Mouse (Mus musculus): Measurements from ENCODE around the gene Prickle4. TPM values are rescaled to one million over a fixed set of nuclear protein-coding genes. Genes with fewer than 3 reads are reported as not detected.

Prickle4 gene
- not detected in 2 replicates for total RNA-seq (2017)

DNA sequence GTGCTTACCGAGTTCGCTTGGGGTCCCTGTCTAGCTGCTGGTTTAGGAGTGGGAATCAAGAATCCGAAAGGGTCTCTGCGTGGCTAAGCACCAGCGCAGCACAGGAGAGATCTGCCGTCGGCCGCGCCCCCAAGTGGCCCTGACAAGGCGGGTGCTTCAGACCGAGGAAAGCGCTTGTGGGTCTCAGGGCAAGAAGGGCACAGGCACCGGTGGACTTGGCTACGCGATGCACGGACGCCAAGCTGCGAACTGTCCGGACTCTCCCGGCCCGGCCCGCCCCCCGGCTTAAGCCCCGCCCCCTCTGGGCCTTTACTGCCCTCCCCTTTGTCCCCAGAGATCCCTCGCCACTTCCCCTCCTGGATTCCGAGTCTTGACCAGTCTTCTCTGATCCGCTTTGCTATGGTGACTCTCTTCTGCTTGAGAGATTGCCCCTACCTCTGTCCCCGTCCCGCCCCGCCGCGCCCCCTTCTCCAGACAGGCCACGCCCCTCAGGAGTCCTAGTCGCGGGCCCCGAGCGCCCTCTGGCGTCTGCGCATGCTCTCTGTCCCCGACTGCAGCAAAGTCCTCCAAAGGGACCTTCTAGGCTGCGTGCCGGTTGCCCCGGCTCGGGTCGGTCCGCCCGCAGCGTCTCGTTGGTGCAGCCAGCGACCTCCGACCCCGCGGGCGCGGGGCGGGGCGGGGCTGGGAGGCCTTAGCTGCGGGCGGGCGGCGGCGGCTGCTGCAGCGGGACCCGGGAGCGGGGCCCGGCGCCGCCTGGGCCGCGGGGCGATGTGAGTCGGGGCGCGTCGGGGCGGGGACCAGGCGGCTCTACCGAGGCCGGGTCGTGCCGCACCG, at the start of gene Prickle4:
Prickle4 (minus strand) TSS at position 234 of the 834 bp plus-strand sequence.
- ATAC-seq (ENCODE audit: extremely low read depth, insufficient number of reproducible peaks, low FRiP score, poor library complexity, severe bottlenecking), result peak; percentile 87

DNA sequence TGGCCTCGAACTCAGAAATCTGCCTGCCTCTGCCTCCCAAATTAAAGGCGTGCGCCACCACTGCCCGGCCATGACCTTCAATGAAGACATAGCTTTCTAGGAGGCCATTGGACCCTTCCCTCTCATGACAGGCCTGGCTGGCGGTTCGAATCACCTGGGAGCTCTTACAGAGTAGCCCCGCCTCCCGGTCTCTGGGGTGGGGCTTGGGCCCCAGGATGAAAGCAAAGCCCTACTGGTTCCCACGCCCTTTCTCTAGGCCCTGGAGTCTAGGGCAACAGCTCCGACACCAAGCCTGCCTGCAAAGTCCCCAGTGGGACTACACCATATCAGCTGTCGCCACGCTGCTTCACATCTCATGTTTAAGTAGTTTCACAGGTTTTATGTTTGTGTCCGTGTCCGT, 49.5 kb upstream of the Prickle4 start:
- ATAC-seq (ENCODE audit: extremely low read depth, insufficient number of reproducible peaks, low FRiP score, poor library complexity, severe bottlenecking), result no peak

DNA sequence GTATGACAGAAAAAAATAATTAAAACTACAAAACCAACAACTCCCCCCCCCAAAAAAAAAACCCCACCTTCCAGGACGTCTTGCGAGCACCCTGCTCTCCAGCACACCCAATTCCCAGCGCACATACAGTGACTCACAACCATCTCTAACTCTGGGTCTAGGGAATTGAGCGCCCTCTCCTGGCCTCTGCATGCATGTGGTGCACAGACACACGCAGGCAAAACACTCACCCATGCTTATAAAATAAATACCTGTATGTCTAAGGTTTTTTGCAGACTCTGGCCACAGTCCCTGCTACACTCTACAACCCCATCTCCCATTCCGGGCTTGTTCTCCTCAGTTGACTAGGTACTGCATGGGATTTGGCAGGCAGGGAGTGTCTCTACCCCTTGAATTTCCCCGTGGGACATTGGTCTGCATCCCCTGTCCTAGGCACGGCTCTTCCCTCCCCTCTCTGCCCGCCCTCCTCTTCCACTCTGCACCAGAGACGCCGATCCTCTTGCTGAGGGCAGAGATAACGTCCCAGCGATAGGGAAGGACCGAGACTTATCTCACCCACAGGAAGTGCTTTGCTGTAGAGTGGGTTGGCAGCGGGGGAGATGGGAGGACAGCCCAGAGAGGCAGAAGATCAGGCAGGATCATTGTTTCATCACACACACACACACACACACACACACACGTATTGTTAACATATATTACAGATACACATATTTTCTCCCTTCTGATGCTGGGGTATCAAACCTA, 48.6 kb upstream of the Prickle4 start:
- no peak for ATAC-seq (ENCODE audit: extremely low read depth, insufficient number of reproducible peaks, low FRiP score, poor library complexity, severe bottlenecking)

DNA sequence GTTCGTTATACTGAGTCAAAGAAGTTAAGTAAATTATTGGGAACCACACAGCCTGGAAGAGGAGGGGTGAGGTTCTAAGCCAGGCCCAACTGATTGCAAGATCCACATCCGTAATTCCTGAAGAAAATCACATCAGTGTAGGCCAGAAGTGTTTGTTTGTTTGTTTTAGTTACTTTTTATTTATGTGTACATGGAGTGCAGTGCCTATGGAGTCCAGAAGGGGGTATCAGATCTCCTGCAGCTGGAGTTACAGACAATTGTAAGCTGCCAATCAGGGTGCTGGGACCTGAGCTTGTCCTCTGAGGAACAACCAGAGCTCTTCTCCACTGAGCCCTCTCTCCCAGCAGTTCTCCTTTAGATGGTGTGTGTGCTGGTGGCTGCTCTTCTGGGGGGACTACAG, 45.6 kb upstream of the Prickle4 start:
- ATAC-seq (ENCODE audit: extremely low read depth, insufficient number of reproducible peaks, low FRiP score, poor library complexity, severe bottlenecking), result no peak

DNA sequence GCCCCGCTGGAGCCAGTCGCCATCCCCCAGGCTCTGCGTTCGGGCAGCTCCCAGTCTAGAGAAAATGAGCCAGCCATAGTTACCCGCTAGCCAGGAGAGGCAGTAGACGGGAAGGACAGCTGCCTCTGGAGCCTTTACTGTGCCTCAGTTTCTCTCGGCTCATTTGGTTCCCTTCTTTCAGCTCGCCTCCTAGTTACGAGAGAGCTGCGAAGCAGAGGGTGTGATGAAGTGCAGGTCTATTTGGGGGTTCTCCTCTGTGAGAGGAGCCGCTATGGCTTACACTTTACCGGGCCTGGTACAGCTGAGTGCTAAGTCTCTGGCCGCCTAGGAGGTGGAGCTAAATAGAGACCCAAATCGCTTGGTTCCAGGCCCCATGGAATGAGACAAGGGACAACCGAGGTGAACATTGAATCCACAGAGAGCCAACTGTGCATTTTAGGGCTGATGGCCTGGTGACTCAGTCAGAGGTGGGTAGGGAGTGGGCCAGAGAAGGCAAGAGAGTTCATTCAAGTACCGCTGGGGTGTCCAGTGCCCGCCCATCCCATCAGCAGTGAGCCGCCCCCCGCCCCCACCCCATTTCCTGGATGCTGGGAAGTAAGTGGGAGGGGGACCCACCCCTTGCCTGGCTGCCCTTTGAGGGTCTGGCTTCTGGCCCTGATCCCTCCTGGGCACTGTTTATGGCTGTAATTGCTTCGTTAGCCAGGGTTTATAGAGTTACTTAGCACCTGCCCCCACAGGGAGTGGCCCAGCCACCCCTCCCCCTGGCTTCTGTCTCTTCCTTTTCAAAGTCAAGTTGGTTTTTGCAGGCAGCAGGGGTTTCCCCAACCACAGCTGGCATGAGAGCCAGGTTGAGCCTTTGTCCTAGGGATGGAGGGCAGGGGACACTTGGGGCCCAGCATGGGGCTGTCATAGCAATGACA, 44.6 kb upstream of the Prickle4 start:
- ATAC-seq (ENCODE audit: extremely low read depth, insufficient number of reproducible peaks, low FRiP score, poor library complexity, severe bottlenecking), result peak; percentile 27; the same call in 1 of the 2 replicates

DNA sequence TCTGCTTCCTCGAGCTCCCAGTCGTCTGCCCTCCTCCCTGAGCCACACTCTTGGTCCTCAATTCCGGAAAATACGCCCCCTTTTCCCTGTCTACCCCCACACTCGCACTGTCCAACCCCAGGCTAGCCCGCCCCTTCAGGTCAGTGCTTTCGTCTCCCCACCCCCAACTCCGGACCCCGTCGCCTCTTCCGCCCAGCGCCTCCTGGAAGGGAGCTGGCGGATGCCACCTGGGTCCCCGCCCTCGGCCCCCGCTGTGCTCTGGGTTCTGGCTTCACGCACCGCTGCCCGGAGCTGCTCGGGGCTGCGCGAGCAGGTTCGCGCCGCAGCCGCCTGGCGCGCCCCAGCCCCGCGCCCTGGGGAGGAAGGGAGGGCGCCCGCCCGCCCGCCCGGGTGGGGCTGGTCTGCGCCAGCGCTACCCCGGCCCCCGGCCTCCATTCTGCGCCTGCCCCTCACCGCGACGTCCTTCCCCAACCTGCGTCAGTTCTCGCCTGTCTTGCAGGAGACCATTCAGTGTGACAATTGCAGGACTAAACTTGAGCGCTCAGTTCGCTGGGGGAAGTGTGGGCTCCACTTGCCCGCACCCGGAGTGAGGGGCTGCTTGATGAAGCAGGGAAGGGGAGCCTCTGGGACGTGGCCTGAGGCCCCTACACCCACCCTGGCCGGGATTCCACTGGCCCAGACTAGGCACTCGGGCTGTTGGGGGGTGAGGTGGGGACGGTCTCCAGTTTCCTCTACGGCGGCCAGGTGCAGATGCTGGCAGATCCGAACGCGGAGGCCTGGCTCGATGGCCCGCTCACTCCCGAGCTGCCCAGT, 43.7 kb upstream of the Prickle4 start:
- peak; percentile 34 for ATAC-seq (ENCODE audit: extremely low read depth, insufficient number of reproducible peaks, low FRiP score, poor library complexity, severe bottlenecking)

DNA sequence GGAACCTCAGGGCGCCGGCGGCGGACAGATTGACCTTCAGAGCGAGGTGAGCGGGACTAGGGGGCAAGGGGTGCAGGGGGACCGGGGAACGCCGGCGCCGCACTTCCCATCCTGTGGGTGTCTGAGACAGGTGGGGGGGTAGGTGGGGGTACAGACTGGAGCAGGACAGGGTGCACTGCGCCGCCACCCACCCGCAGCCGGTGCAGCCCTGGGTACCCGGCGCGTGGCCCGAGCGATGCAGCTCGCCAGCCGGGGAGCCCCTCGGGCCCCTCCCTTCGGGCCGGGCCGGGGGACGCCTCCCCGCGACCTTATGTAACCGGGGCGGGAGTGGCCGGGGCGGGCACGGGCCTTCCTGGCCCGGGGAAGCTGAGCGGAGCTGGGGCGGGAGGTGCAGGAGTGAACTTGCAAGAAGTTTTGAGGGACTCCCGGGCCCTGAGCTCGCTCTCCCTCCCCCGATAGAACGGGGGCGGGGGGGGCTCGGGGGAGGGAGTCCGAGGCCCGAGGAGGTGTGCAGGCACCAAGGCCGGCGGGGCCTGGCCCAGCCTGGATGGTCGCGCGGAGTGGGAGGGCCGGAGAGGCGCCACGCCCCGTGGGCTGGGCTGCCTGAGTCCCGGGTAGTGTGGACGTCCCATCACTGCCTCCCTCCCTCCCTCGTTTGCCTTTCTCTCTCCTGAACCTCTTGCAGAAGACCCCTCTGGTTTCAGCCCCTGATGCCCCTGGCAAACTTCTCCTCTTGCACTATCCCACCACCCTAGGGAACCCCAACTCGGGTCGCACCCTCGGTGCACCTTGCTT, 42.9 kb upstream of the Prickle4 start:
- ATAC-seq (ENCODE audit: extremely low read depth, insufficient number of reproducible peaks, low FRiP score, poor library complexity, severe bottlenecking), result peak; percentile 53

DNA sequence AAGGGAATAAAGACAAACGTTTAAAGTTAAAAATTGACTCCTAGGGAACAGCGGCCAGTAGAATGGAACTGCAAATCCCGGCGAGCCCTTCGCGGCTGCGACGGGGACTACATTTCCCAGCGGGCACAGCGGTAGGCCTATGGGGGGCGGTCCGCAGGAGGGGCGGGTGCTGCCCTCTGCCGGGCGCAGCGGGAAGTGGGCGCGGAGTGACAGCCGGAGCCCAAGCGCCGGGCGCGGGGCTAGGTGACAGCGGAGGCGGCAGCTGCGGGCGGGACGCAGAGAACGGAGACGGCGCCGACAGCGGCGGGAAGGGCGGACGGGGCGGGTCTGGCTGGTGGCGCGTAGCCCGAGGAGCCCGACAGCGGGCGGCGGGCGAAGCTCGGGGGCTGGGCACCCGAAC, 42.3 kb upstream of the Prickle4 start, which contains the start of gene Tfeb:
Tfeb (plus strand) TSS at position 175 of the 400 bp plus-strand sequence.
- ATAC-seq (ENCODE audit: extremely low read depth, insufficient number of reproducible peaks, low FRiP score, poor library complexity, severe bottlenecking), result peak; percentile 69

DNA sequence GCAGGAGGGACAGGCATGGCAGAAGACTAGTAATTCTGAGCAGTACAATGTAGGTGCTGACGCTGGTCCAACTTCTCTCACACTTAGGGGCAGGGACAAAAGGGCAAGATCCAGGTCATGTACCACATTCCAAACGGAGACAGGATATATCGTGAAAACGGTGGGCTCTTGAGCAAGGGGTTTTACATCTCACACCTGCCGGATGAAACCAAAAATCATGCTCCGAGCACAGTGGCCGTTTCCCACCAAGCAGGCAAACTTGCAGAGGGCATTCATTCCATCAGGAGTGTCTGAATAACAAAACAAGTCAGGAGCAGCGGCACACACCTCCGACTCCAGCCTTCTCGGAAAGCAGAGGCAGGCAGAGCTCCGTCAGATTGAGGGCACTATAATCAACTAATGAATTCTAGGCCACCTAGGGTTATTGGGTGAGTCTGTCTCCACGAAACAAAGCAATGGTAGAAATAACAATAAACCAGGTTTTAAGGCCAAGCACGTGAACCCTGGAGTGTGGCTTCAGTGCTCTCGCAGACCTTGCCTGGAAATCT, 41.1 kb upstream of the Prickle4 start:
- ATAC-seq (ENCODE audit: extremely low read depth, insufficient number of reproducible peaks, low FRiP score, poor library complexity, severe bottlenecking), result no peak

DNA sequence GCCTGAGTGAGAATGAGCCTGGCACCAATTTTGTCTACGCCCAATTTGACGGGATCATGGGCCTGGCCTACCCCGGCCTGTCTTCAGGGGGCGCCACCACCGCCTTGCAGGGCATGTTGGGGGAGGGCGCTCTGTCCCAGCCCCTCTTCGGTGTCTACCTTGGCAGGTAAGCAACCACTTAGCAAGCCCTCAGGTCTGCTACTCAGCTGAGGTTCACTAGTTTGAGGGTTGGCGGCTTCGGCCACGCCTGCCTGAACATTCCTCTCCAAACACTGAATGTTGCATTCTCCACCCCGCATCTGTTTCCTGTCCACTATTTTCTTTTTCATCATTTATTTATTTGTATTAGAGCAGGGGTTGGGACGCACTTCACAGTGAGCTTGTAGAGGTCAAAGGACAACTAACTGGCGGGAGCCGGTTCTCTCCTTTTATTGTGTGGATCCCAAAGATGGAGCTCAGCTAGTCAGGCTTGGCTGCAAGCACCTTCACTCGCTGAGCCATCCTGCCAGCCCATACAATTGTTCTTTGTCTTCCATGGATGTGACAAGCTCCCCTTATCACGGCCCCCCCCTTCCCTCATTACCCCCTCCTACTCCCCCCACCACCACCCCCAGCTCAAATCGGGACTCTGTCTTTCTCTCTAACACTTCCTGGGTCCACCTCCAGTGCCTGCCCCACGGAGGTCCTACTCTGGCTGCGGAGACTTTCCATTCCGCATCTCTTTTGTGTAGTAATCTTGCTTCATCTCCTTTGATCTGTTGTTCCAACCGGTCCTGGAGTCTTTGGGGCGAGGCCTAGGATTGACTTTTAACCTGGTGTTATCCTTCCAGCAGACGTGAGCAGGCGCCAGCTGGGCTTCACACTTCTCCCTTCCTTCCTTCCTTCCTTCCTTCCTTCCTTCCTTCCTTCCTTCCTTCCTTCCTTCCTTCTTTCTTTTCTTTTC, 36.4 kb upstream of the Prickle4 start:
- ATAC-seq (ENCODE audit: extremely low read depth, insufficient number of reproducible peaks, low FRiP score, poor library complexity, severe bottlenecking), result no peak

DNA sequence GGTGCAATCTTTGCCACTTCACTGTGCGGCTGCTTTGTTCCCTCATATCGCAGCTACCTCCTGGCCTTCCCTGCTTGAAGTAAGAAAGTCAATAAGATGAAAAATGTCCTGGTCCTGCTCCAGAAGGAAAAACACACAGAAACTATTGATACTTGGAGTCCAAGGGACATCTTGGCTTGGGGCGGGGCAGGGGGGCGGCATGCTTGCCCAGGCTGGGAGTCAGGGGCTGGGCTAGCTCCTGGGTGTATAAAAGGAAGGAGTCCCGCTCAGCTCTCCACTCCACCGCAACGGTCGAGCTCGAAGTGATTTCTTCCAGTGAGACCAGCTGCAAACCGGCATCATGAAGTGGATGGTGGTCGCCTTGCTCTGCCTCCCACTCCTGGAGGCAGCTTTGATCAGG, 32.0 kb upstream of the Prickle4 start, which contains the start of gene Pgc:
Pgc (plus strand) TSS at position 277 of the 400 bp plus-strand sequence.
- ATAC-seq (ENCODE audit: extremely low read depth, insufficient number of reproducible peaks, low FRiP score, poor library complexity, severe bottlenecking), result no peak

DNA sequence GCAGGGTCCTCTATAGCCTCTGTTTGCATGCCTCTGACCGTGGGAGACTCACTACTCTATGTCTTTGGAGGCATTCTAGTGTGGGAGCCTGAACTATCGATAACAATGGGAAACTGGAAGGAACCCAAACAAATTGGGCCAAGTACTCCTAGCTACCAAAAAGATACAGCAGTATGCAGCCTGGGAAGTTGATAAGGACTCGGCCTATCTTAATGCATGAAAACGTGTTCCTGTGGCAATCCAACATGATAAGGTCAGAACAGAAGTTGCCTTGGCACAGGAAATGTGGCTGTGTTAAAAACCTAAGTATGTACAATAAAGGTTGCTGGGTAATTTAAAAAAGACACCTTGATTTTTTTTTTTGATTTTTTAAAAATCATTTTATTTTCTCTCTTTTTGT, 26.6 kb upstream of the Prickle4 start:
- no peak for ATAC-seq (ENCODE audit: extremely low read depth, insufficient number of reproducible peaks, low FRiP score, poor library complexity, severe bottlenecking)

DNA sequence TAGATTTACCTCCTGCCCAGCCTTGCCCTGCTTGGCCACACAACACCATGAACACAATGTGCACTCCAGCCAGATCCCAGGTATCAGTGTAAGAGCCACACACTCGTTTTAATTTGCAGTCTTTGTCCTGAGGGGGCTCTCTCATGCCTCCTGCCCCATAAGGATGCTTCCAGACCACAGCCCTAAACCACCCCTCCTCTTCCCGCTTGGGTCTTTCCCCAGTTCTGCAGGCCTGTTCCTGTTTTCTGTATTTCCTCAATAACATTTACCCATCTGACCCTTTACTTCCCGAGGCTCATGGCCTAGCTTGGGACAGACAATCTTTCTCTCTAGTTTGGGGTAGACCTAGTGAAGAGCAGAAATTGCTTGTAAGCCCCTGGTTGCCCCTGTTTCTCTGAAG, 20.5 kb upstream of the Prickle4 start:
- no peak for ATAC-seq (ENCODE audit: extremely low read depth, insufficient number of reproducible peaks, low FRiP score, poor library complexity, severe bottlenecking)

DNA sequence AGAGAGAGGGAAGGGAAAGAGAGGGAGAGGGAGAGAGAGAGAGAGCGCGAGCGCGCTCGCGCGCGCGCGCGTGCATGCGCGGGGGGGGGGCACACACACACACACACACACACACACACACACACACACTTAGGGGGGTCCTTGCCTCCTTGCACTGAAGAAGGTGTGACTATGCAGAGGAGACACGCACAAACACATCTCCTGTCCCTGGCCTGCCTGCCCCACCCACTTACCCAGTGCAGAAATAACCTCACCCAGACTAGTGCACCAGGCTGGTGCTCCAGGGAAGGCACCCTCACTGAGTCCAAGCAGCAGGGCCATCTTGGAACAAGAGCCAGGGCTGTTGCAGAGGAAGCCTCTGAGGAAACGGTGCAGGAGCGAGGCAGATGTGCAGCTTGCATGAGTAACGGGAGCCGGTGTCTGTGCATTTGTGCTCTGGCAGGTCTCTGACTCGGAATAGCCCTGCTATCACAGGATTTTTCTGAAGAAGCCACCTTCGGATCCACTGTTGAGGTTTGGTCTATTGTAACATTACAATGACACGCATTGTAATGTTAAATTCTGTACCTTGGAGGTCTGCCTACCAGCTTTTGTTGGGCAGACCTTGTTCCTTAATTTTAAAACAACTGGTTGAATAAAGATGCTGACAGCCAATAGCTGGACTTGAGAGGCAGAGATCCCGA, 18.5 kb upstream of the Prickle4 start:
- ATAC-seq (ENCODE audit: extremely low read depth, insufficient number of reproducible peaks, low FRiP score, poor library complexity, severe bottlenecking), result no peak

DNA sequence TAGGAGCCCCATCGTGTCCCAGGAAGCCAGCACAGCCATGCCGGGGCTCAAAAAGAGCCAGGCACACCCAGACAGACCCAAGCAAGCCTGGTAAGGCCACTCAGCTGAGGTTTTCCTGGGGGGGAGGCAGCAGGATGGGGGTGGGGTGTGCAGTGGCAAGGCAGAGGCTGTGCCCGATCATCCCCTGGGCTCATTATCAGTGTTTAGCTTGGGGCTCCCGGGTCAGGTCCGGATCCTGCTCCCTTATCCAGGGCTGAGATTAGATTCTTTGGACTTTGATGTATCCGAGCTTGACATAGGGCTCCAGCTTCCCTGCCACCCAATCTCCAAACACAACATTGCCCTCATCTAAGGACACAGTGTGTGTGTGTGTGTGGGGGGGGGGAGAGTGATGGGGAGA, 17.3 kb upstream of the Prickle4 start:
- ATAC-seq (ENCODE audit: extremely low read depth, insufficient number of reproducible peaks, low FRiP score, poor library complexity, severe bottlenecking), result no peak

DNA sequence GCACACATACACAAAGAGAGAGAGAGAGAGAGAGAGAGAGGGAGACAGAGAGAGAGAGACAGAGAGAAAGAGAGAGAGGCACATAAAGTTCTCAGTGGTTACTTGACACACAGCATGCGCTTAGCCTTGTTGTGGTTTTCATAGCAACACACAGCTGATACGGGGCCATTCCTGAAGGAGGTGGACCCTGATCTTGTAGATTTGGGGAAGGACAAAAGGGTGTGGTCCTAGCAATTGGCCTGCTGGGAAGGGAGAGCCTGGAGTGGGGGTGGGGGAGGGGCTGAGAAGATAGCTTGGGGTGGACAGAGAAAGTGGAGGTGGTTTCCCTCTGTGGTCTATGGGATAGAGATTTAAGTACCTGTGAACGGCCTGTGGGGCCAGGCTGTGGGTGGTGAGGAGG, 15.5 kb upstream of the Prickle4 start:
- ATAC-seq (ENCODE audit: extremely low read depth, insufficient number of reproducible peaks, low FRiP score, poor library complexity, severe bottlenecking), result no peak

Measured in neutrophil, adult 5-6 weeks (primary cell).